Mouse (Mus musculus) lung, embryonic 14.5 days (tissue): ENCODE results near the gene Kyat1. TPM values are rescaled to one million over a fixed set of nuclear protein-coding genes. Genes with fewer than 3 reads are reported as not detected.
A peak's percentile ranks its signal among the peaks of the same experiment; 100 is the strongest.
"Not testable (repeated sequence)": the region's sequence is repeated elsewhere in the genome, so short reads cannot be mapped to it uniquely, and the experiment has no call there.

ENCODE experiments used
- ATAC-seq: fragments of 200-750 bp; cut with Nextera tagmentation; 2 replicates; pipeline ENCODE4 v1.8.0; 2017; ENCODE audit warnings: mild to moderate bottlenecking, moderate TSS enrichment, moderate library complexity; ENCODE audit not compliant: insufficient read depth
- DNase-seq: peaks from one replicate; pipeline ENCODE4 v3.0.0-alpha.2; 2015
- H3K27ac ChIP-seq: fragments of 300-500 bp; sonication (generic); 2 replicates; pipeline ENCODE4 v1.5.1; 2014; ENCODE audit warnings: low read depth, mild to moderate bottlenecking, moderate library complexity
- H3K27me3 ChIP-seq: fragments of 300-500 bp; sonication (generic); 2 replicates; pipeline ENCODE4 v1.6.1; 2014; ENCODE audit warnings: low read length, control low read depth; ENCODE audit not compliant: insufficient read depth
- H3K36me3 ChIP-seq: fragments of 300-500 bp; sonication (generic); 2 replicates; pipeline ENCODE4 v1.6.1; 2014; ENCODE audit warnings: control low read depth; ENCODE audit not compliant: insufficient read depth
- H3K4me1 ChIP-seq: fragments of 300-500 bp; sonication (generic); 2 replicates; pipeline ENCODE4 v1.6.1; 2014; ENCODE audit warnings: antibody characterized with exemption, control low read depth; ENCODE audit not compliant: insufficient read depth
- H3K4me2 ChIP-seq: fragments of 300-500 bp; sonication (generic); 2 replicates; pipeline ENCODE4 v1.6.1; 2014; ENCODE audit warnings: mild to moderate bottlenecking
- H3K4me3 ChIP-seq: fragments of 300-500 bp; sonication (generic); 2 replicates; pipeline ENCODE4 v1.5.1; 2014; ENCODE audit warnings: low read depth, low read length
- H3K9ac ChIP-seq: fragments of 300-500 bp; sonication (generic); 2 replicates; pipeline ENCODE4 v1.6.1; 2014
- H3K9me3 ChIP-seq: fragments of 300-500 bp; sonication (generic); 2 replicates; pipeline ENCODE4 v1.6.1; 2016; ENCODE audit warnings: low read depth, low read length, control low read depth
- CTCF ChIP-seq: IDR thresholded peaks from 2 replicates; pipeline ENCODE4 v1.5.1; 2016; ENCODE audit warnings: antibody characterized with exemption, low read depth
- WGBS: fragments of 180-500 bp; shearing (Covaris S2); extraction: QIAGEN DNeasy Blood & Tissue Kit; methylation state at CpG from one replicate; pipeline ENCODE4 v1.1.7; 2014; 5-methylcytosine and 5-hydroxymethylcytosine counted together
- polyA plus RNA-seq: library from polyadenylated mRNA; unstranded; fragments of >200 nt; fragmentation: Nextera tagmentation; extraction: Ambion mirVana; gene quantifications from 2 replicates; pipeline ENCODE4 v1.2.1, GENCODE M21; 2014

Kyat1 gene
- polyA plus RNA-seq, 1 experiment from 2014 or later = 7.6 TPM

GRCm38 (mm10) chr2:30185276-30185675 lies 20.4 kb downstream of the Kyat1 start:
- Histone ChIP-seq H3K27me3 (no peaks in the 10 kb centered on the region), H3K9ac (no peak overlapping the region), H3K4me3 (no peak overlapping the region), H3K4me1 (no peaks in the 10 kb centered on the region), H3K4me2 (no peak overlapping the region), H3K9me3 (no peaks in the 10 kb centered on the region), H3K27ac (no peak overlapping the region), H3K36me3 (peaks cover 6% of the 10 kb centered on the region; the same call in 1 of the 2 replicates)
- WGBS = 74% methylated on average over 6 of the region's 6 CpGs
- DNase-seq = no peak
- no peak for ATAC-seq
- no peak for TF ChIP-seq CTCF

GRCm38 (mm10) chr2:30183721-30184120 lies 21.9 kb downstream of the Kyat1 start:
- no peak for TF ChIP-seq CTCF
- Histone ChIP-seq H3K4me3 (no peak overlapping the region), H3K9me3 (no peaks in the 10 kb centered on the region), H3K9ac (no peak overlapping the region), H3K4me1 (no peaks in the 10 kb centered on the region), H3K4me2 (no peak overlapping the region), H3K27me3 (no peaks in the 10 kb centered on the region), H3K27ac (no peak overlapping the region), H3K36me3 (peaks cover 6% of the 10 kb centered on the region; the same call in 1 of the 2 replicates)
- ATAC-seq (no peak), DNase-seq (no peak)
- WGBS = 64% methylated on average over 3 of the region's 3 CpGs

GRCm38 (mm10) chr2:30182424-30182823 lies 23.2 kb downstream of the Kyat1 start:
- Histone ChIP-seq H3K9ac (no peak overlapping the region), H3K4me2 (no peak overlapping the region), H3K27me3 (no peaks in the 10 kb centered on the region), H3K4me1 (peaks cover 2% of the 10 kb centered on the region; the same call in 1 of the 2 replicates), H3K27ac (no peak overlapping the region), H3K4me3 (no peak overlapping the region), H3K9me3 (no peaks in the 10 kb centered on the region), H3K36me3 (peaks cover 6% of the 10 kb centered on the region; the same call in 1 of the 2 replicates)
- DNase-seq (no peak), ATAC-seq (no peak)
- TF ChIP-seq CTCF = no peak
- WGBS = 83% methylated on average over 2 of the region's 2 CpGs

- 0 out of 2 replicates have a peak, but pooled peaks have one; percentile 9 for ATAC-seq
- not testable (repeated sequence) for DNase-seq, H3K27ac ChIP-seq, H3K27me3 ChIP-seq, H3K9me3 ChIP-seq, H3K4me1 ChIP-seq
- WGBS = 47% methylated on average over 7 of the region's 7 CpGs
- peak overlapping the region; percentile 68 for H3K4me2 ChIP-seq
- peak overlapping the region; percentile 83 for H3K4me3 ChIP-seq
- H3K9ac ChIP-seq = peak overlapping the region; percentile 80; the same call in 1 of the 2 replicates
- peaks cover 33% of the 10 kb centered on the region for H3K36me3 ChIP-seq
These were observed 26.9 kb downstream of the Kyat1 start for GRCm38 (mm10) chr2:30178711-30179110.

- Histone ChIP-seq H3K4me3 (peak within 1 kb of the TSS; percentile 83), H3K4me1 (peaks cover 7% of the 10 kb centered on the region; the same call in 1 of the 2 replicates), H3K4me2 (peak within 1 kb of the TSS; percentile 68), H3K27ac (peak within 1 kb of the TSS; percentile 46; the same call in 1 of the 2 replicates), H3K9me3 (no peaks in the 10 kb centered on the region), H3K27me3 (no peaks in the 10 kb centered on the region), H3K36me3 (peaks cover 40% of the 10 kb centered on the region), H3K9ac (peak within 1 kb of the TSS; percentile 80)
- WGBS = 1% methylated on average over 51 of the region's 54 CpGs
- peak; percentile 99 for DNase-seq
- ATAC-seq = peak; percentile 99
- no peak for TF ChIP-seq CTCF
These were observed 27.7 kb downstream of the Kyat1 start, which contains the start of gene Spout1 for GRCm38 (mm10) chr2:30177700-30178675. Gene Spout1, minus strand, starts transcription at chr2:30178459.

- Histone ChIP-seq H3K36me3 (peaks cover 45% of the 10 kb centered on the region), H3K9me3 (no peaks in the 10 kb centered on the region), H3K4me3 (no peak overlapping the region), H3K4me1 (peaks cover 7% of the 10 kb centered on the region; the same call in 1 of the 2 replicates), H3K27me3 (no peaks in the 10 kb centered on the region), H3K27ac (no peak overlapping the region), H3K4me2 (no peak overlapping the region), H3K9ac (no peak overlapping the region)
- 97% methylated on average over 2 of the region's 2 CpGs for WGBS
- no peak for TF ChIP-seq CTCF
- ATAC-seq (no peak), DNase-seq (no peak)
These were observed 29.1 kb downstream of the Kyat1 start for GRCm38 (mm10) chr2:30176561-30176960.

GRCm38 (mm10) chr2:30175897-30176296 lies 29.8 kb downstream of the Kyat1 start:
- WGBS = 83% methylated on average over 8 of the region's 8 CpGs

More at GRCm38 (mm10) chr2:30175897-30176296, 29.8 kb downstream of the Kyat1 start:
- no peak overlapping the region for H3K4me3 ChIP-seq
- H3K9ac ChIP-seq = no peak overlapping the region
- H3K27me3 ChIP-seq = no peaks in the 10 kb centered on the region
- no peak overlapping the region for H3K27ac ChIP-seq
- H3K4me2 ChIP-seq = no peak overlapping the region
- peak; percentile 39 for TF ChIP-seq CTCF
- H3K9me3 ChIP-seq = no peaks in the 10 kb centered on the region
- peaks cover 7% of the 10 kb centered on the region; the same call in 1 of the 2 replicates for H3K4me1 ChIP-seq
- DNase-seq (no peak), ATAC-seq (no peak)
- peaks cover 45% of the 10 kb centered on the region for H3K36me3 ChIP-seq
